Mouse (Mus musculus): ENCODE data around the gene Gm7879. TPM values are rescaled to one million over a fixed set of nuclear protein-coding genes. Genes with fewer than 3 reads are reported as not detected.

Gene Gm7879
- polyA plus RNA-seq, 1 experiment from 2014 or later: 1.1 TPM

- Histone ChIP-seq H3K36me3 (replicated peaks) (no peaks in the 10 kb centered on the region), H3K4me1 (no peaks in the 10 kb centered on the region), H3K27me3 (replicated peaks; ENCODE audit: low read depth, poor library complexity, severe bottlenecking) (no peaks in the 10 kb centered on the region), H3K27ac (replicated peaks) (no peak overlapping the region), H3K4me3 (no peak overlapping the region), H3K9me3 (no peaks in the 10 kb centered on the region)
- DNase-seq (ENCODE audit: low spot score): no peak
- WGBS: 88% methylated on average over 3 of the region's 3 CpGs
Observed at GRCm38 (mm10) chr5:43904685-43905084, 8.3 kb upstream of the Gm7879 start.

GRCm38 (mm10) chr5:43909213-43909612 lies 3.7 kb upstream of the Gm7879 start:
- Histone ChIP-seq H3K27ac (replicated peaks) (no peak overlapping the region), H3K4me3 (no peak overlapping the region), H3K36me3 (replicated peaks) (no peaks in the 10 kb centered on the region), H3K4me1 (no peaks in the 10 kb centered on the region), H3K9me3 (no peaks in the 10 kb centered on the region), H3K27me3 (replicated peaks; ENCODE audit: low read depth, poor library complexity, severe bottlenecking) (no peaks in the 10 kb centered on the region)
- no peak for DNase-seq (ENCODE audit: low spot score)
- 52% methylated on average over 9 of the region's 9 CpGs for WGBS

GRCm38 (mm10) chr5:43910006-43910405 lies 2.9 kb upstream of the Gm7879 start:
- H3K36me3 ChIP-seq (replicated peaks): no peaks in the 10 kb centered on the region
- no peaks in the 10 kb centered on the region for H3K4me1 ChIP-seq
- no peak for DNase-seq (ENCODE audit: low spot score)
- H3K27ac ChIP-seq (replicated peaks): no peak overlapping the region
- 92% methylated on average over 6 of the region's 6 CpGs for WGBS
- no peaks in the 10 kb centered on the region for H3K27me3 ChIP-seq (replicated peaks; ENCODE audit: low read depth, poor library complexity, severe bottlenecking)
- H3K9me3 ChIP-seq: no peaks in the 10 kb centered on the region
- no peak overlapping the region for H3K4me3 ChIP-seq

- no peak overlapping the region for H3K4me3 ChIP-seq
- 90% methylated on average over 4 of the region's 4 CpGs for WGBS
- no peaks in the 10 kb centered on the region for H3K36me3 ChIP-seq (replicated peaks)
- no peaks in the 10 kb centered on the region for H3K9me3 ChIP-seq
- no peaks in the 10 kb centered on the region for H3K27me3 ChIP-seq (replicated peaks; ENCODE audit: low read depth, poor library complexity, severe bottlenecking)
- no peaks in the 10 kb centered on the region for H3K4me1 ChIP-seq
- H3K27ac ChIP-seq (replicated peaks): no peak overlapping the region
- no peak for DNase-seq (ENCODE audit: low spot score)
Observed at GRCm38 (mm10) chr5:43915261-43915886, 2.4 kb downstream of the Gm7879 start.

- Histone ChIP-seq H3K27me3 (replicated peaks; ENCODE audit: low read depth, poor library complexity, severe bottlenecking) (no peaks in the 10 kb centered on the region), H3K4me1 (no peaks in the 10 kb centered on the region), H3K9me3 (no peaks in the 10 kb centered on the region), H3K27ac (replicated peaks) (no peak overlapping the region), H3K36me3 (replicated peaks) (no peaks in the 10 kb centered on the region), H3K4me3 (no peak overlapping the region)
- DNase-seq (ENCODE audit: low spot score): no peak
- 86% methylated on average over 11 of the region's 11 CpGs for WGBS
Observed at GRCm38 (mm10) chr5:43921877-43922276, 8.9 kb downstream of the Gm7879 start.

- H3K4me3 ChIP-seq: no peak overlapping the region
- no peaks in the 10 kb centered on the region for H3K4me1 ChIP-seq
- WGBS: 28% methylated on average over 4 of the region's 4 CpGs
- DNase-seq (ENCODE audit: low spot score): peak; percentile 70
- H3K36me3 ChIP-seq (replicated peaks): no peaks in the 10 kb centered on the region
- H3K9me3 ChIP-seq: no peaks in the 10 kb centered on the region
- no peak overlapping the region for H3K27ac ChIP-seq (replicated peaks)
- no peaks in the 10 kb centered on the region for H3K27me3 ChIP-seq (replicated peaks; ENCODE audit: low read depth, poor library complexity, severe bottlenecking)
Observed at GRCm38 (mm10) chr5:43923933-43924332, 11.0 kb downstream of the Gm7879 start.

GRCm38 (mm10) chr5:43927729-43928128 lies 14.8 kb downstream of the Gm7879 start:
- H3K27me3 ChIP-seq (replicated peaks; ENCODE audit: low read depth, poor library complexity, severe bottlenecking): no peaks in the 10 kb centered on the region
- no peak overlapping the region for H3K27ac ChIP-seq (replicated peaks)
- no peaks in the 10 kb centered on the region for H3K9me3 ChIP-seq
- no peak overlapping the region for H3K4me3 ChIP-seq
- no peak for DNase-seq (ENCODE audit: low spot score)
- no peaks in the 10 kb centered on the region for H3K4me1 ChIP-seq
- H3K36me3 ChIP-seq (replicated peaks): no peaks in the 10 kb centered on the region

- WGBS: 64% methylated on average over 2 of the region's 2 CpGs
- no peak overlapping the region for H3K27ac ChIP-seq (replicated peaks)
- no peaks in the 10 kb centered on the region for H3K36me3 ChIP-seq (replicated peaks)
- no peaks in the 10 kb centered on the region for H3K4me1 ChIP-seq
- H3K4me3 ChIP-seq: no peak overlapping the region
- H3K27me3 ChIP-seq (replicated peaks; ENCODE audit: low read depth, poor library complexity, severe bottlenecking): no peaks in the 10 kb centered on the region
- H3K9me3 ChIP-seq: no peaks in the 10 kb centered on the region
- DNase-seq (ENCODE audit: low spot score): no peak
Observed at GRCm38 (mm10) chr5:43933269-43933668, 20.3 kb downstream of the Gm7879 start.

GRCm38 (mm10) chr5:43947330-43947977 lies 34.5 kb downstream of the Gm7879 start:
- H3K9me3 ChIP-seq: no peaks in the 10 kb centered on the region
- peak; percentile 12 for DNase-seq (ENCODE audit: low spot score)
- peak overlapping the region; percentile 59; the same call in 1 of the 2 replicates for H3K27ac ChIP-seq (replicated peaks)
- H3K4me3 ChIP-seq: peak overlapping the region; percentile 57
- 31% methylated on average over 9 of the region's 9 CpGs for WGBS
- H3K27me3 ChIP-seq (replicated peaks; ENCODE audit: low read depth, poor library complexity, severe bottlenecking): no peaks in the 10 kb centered on the region; the same call in 1 of the 2 replicates
- H3K36me3 ChIP-seq (replicated peaks): no peaks in the 10 kb centered on the region
- H3K4me1 ChIP-seq: peaks cover 27% of the 10 kb centered on the region

- H3K27me3 ChIP-seq (replicated peaks; ENCODE audit: low read depth, poor library complexity, severe bottlenecking): no peaks in the 10 kb centered on the region; the same call in 1 of the 2 replicates
- peak overlapping the region; percentile 59 for H3K27ac ChIP-seq (replicated peaks)
- H3K4me3 ChIP-seq: peak overlapping the region; percentile 57
- H3K4me1 ChIP-seq: peaks cover 27% of the 10 kb centered on the region
- WGBS: 2% methylated on average over 27 of the region's 27 CpGs
- no peaks in the 10 kb centered on the region for H3K9me3 ChIP-seq
- peak; percentile 85 for DNase-seq (ENCODE audit: low spot score)
- no peaks in the 10 kb centered on the region for H3K36me3 ChIP-seq (replicated peaks)
Observed at GRCm38 (mm10) chr5:43948111-43948743, 35.3 kb downstream of the Gm7879 start.

GRCm38 (mm10) chr5:43948748-43949275 lies 35.9 kb downstream of the Gm7879 start:
- WGBS: 3% methylated on average over 8 of the region's 8 CpGs
- Histone ChIP-seq H3K27ac (replicated peaks) (peak overlapping the region; percentile 80), H3K36me3 (replicated peaks) (no peaks in the 10 kb centered on the region), H3K9me3 (no peaks in the 10 kb centered on the region), H3K4me1 (peaks cover 29% of the 10 kb centered on the region), H3K4me3 (peak overlapping the region; percentile 57), H3K27me3 (replicated peaks; ENCODE audit: low read depth, poor library complexity, severe bottlenecking) (no peaks in the 10 kb centered on the region; the same call in 1 of the 2 replicates)
- peak; percentile 44 for DNase-seq (ENCODE audit: low spot score)

- Histone ChIP-seq H3K9me3 (no peaks in the 10 kb centered on the region), H3K27me3 (replicated peaks; ENCODE audit: low read depth, poor library complexity, severe bottlenecking) (no peaks in the 10 kb centered on the region)
- 69% methylated on average over 1 of the region's 1 CpGs for WGBS
Observed at GRCm38 (mm10) chr5:43953241-43953640, 40.3 kb downstream of the Gm7879 start.

More at GRCm38 (mm10) chr5:43953241-43953640, 40.3 kb downstream of the Gm7879 start:
- H3K4me1 ChIP-seq: peaks cover 13% of the 10 kb centered on the region
- no peak overlapping the region for H3K27ac ChIP-seq (replicated peaks)
- no peak overlapping the region for H3K4me3 ChIP-seq
- no peak for DNase-seq (ENCODE audit: low spot score)
- no peaks in the 10 kb centered on the region for H3K36me3 ChIP-seq (replicated peaks)
